Comparison of ENCODE assay signal across 10 mouse cellular contexts in the genomic region with DNA sequence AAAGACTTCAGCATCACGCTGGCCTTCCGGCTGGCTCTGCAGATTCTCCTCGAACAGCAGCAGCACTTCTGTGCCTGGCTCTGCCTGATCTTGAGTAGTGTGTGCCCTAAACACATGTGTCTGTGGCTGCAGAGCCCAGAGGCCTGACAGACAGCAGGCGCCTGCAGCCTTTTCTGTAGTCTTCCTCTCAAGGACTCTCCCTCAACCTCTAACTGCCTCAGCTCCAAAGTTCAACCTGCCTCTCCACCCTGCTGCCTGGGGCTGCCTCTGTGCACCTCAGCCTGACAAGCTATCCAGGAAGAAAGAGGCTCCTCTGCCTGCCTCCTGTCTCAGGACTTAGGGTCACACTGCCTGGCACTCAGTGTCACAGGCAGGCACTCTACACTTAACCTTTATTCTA. TPM values are rescaled to one million over a fixed set of nuclear protein-coding genes. Genes with fewer than 3 reads are reported as not detected.
DNase-seq lines count a peak whose midpoint lies in the region; ATAC-seq and TF ChIP-seq lines count a peak whose summit lies in the region.
"Had no signal": no experiment of that assay in that cellular context is flagged by ENCODE, and none has a peak within 500 bp of the region (broad histone marks: within the 10 kb centered on the region; RNA-seq: fewer than 3 reads in every experiment).

No protein-coding gene starts in this region.

- no peaks in the 10 kb centered on the region for H3K36me3 ChIP-seq in kidney, postnatal 0 days (ENCODE audit: insufficient read depth, low read length)
- H3K36me3 ChIP-seq in forebrain, postnatal 0 days (ENCODE audit: insufficient read depth) = no peaks in the 10 kb centered on the region

- H3K9ac ChIP-seq in kidney, postnatal 0 days (ENCODE audit: low read depth, low read length) = no peak overlapping the region
- H3K9ac ChIP-seq in forebrain, postnatal 0 days = no peak overlapping the region

- WGBS in kidney, postnatal 0 days = 88% methylated on average over 4 of the region's 4 CpGs
- 82% methylated on average over 4 of the region's 4 CpGs for WGBS in forebrain, postnatal 0 days

- no peaks in the 10 kb centered on the region for H3K9me3 ChIP-seq in kidney, postnatal 0 days (replicated peaks; ENCODE audit: low read length)
- no peaks in the 10 kb centered on the region for H3K9me3 ChIP-seq in forebrain, postnatal 0 days (ENCODE audit: low read length)

- no peak for TF ChIP-seq CTCF in kidney, postnatal 0 days (IDR thresholded peaks at IDR 0.05; ENCODE audit: low read depth)
- TF ChIP-seq CTCF in forebrain, postnatal 0 days (IDR thresholded peaks at IDR 0.05; ENCODE audit: low read depth) = no peak

- H3K27ac ChIP-seq in kidney, postnatal 0 days = peak overlapping the region; percentile 21; the same call in 1 of the 2 replicates
- no peak overlapping the region for H3K27ac ChIP-seq in forebrain, postnatal 0 days (ENCODE audit: low read depth, low read length)

- H3K4me1 ChIP-seq in kidney, postnatal 0 days (replicated peaks; ENCODE audit: insufficient read depth, low read length) = 0 out of 2 replicates have a peak, but pooled peaks cover 18% of the 10 kb centered on the region
- peaks cover 3% of the 10 kb centered on the region; the same call in 1 of the 2 replicates for H3K4me1 ChIP-seq in forebrain, postnatal 0 days (ENCODE audit: insufficient read depth)

- no peaks in the 10 kb centered on the region for H3K27me3 ChIP-seq in kidney, postnatal 0 days (ENCODE audit: insufficient read depth, low read length)
- H3K27me3 ChIP-seq in forebrain, postnatal 0 days (ENCODE audit: insufficient read depth, low read length) = no peaks in the 10 kb centered on the region

- no peak overlapping the region for H3K4me2 ChIP-seq in kidney, postnatal 0 days (ENCODE audit: low read length)
- no peak overlapping the region for H3K4me2 ChIP-seq in forebrain, postnatal 0 days (ENCODE audit: low read depth)

- DNase-seq in kidney, adult 11 months = peak; percentile 58
- no peak for DNase-seq in kidney, postnatal 10 days
- DNase-seq in testis, postnatal 10 days (ENCODE audit: low spot score) = peak; percentile 30
- no peak for DNase-seq in testis, postnatal 14 days (ENCODE audit: low spot score)
- no peak for DNase-seq in kidney, postnatal 0 days (ENCODE audit: low spot score)
- no peak for DNase-seq in thymus, postnatal 25 days
- no peak for DNase-seq in forebrain, postnatal 0 days
- DNase-seq: adrenal gland, postnatal 25 days; cerebellum, adult 11-12 months; gastrocnemius, postnatal 10 days had no signal

- ATAC-seq in kidney, postnatal 0 days (replicated peaks; ENCODE audit: low FRiP score, low read depth) = no peak
- no peak for ATAC-seq in forebrain, postnatal 0 days

- no peak overlapping the region for H3K4me3 ChIP-seq in kidney, postnatal 0 days (replicated peaks; ENCODE audit: low read depth, low read length)
- no peak overlapping the region for H3K4me3 ChIP-seq in forebrain, postnatal 0 days (ENCODE audit: low read depth, low read length)

RNA-seq across cellular contexts. Expression of gene Map3k4, which starts 20.6 kb away (rescaled TPM):
- 52.5 and 58.7 TPM in 2 replicates for polyA plus RNA-seq in kidney, postnatal 0 days (2015; fragmentation: Nextera tagmentation; extraction: Ambion mirVana)
- total RNA-seq in forebrain, postnatal 0 days (2014; rRNA removed) = 28.9 and 35.3 TPM in 2 replicates
- 27.4 and 35.1 TPM in 2 replicates for polyA plus RNA-seq in forebrain, postnatal 0 days (2015; fragmentation: Nextera tagmentation; extraction: Ambion mirVana)

Comparison
In these comparisons a context has a peak if more than half of its experiments do, and no peak if none do; other contexts are left out.
1. DNase-seq: peak in kidney, adult 11 months (single experiment) and testis, postnatal 10 days (single experiment); none in kidney, postnatal 10 days (single experiment), testis, postnatal 14 days (single experiment), kidney, postnatal 0 days (single experiment), thymus, postnatal 25 days (single experiment) and forebrain, postnatal 0 days (single experiment).